Mouse (Mus musculus): ENCODE results near the gene Selenom.

Gene Selenom

DNA sequence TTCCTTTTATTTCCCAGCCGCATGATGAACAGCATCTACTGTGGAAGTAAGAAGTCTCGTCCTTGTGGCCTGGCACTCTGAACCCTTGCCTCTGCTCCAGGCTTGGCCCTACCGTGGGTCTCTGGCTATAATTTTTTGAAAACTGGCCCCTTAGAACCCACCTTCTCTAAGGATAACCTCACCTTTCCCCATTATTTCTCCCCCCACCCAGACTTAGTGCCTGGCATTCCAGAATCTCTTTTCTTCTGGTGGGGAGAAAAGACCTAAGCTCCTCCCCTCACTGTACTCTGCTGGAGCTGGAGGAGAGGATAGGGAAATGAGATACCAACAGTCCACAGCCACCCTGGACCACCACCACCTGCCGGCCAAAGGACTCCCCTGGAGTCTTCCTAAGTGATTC is 732 bp downstream of the Selenom start:
- DNase-seq = no peak

DNA sequence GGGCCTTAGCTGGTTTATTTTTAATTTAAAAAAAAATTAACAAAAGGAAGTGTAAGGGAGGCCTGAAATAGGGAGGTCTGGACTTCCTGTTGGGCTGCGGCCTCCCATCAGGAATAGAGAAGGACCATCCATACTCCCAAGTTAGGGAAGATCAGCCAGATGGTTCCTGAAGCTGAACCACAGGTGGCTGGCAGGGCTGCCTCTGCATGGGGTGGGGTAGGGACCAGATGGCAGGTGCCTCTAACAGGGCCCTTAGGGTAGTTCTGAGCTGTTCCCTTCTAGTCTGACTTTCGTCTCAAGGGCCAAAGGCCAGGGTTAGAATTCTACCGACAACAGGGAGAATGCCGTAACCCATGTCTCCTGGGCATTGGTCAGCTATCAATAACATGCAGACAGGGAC is 1.2 kb downstream of the Selenom start:
- DNase-seq = peak; percentile 84 to 90

DNA sequence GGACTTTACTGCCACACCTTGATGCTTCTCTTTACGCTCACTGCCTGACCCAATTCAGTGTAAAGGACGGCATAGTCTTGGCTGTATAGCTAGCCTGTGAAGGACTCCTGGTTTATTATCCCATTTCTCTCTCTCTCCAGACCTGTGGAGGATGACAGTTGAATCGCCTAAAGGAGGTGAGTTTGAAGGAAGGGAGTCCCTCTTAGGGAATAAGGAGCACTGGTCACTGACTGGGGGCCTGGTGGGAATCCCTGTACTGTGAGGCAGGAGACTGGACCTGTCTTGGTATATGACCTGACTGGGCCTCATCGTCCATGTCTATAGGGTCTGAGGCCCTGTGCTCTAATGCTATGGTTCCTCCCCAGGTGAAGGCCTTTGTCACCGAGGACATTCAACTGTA is 1.6 kb downstream of the Selenom start:
- DNase-seq = no peak

DNA sequence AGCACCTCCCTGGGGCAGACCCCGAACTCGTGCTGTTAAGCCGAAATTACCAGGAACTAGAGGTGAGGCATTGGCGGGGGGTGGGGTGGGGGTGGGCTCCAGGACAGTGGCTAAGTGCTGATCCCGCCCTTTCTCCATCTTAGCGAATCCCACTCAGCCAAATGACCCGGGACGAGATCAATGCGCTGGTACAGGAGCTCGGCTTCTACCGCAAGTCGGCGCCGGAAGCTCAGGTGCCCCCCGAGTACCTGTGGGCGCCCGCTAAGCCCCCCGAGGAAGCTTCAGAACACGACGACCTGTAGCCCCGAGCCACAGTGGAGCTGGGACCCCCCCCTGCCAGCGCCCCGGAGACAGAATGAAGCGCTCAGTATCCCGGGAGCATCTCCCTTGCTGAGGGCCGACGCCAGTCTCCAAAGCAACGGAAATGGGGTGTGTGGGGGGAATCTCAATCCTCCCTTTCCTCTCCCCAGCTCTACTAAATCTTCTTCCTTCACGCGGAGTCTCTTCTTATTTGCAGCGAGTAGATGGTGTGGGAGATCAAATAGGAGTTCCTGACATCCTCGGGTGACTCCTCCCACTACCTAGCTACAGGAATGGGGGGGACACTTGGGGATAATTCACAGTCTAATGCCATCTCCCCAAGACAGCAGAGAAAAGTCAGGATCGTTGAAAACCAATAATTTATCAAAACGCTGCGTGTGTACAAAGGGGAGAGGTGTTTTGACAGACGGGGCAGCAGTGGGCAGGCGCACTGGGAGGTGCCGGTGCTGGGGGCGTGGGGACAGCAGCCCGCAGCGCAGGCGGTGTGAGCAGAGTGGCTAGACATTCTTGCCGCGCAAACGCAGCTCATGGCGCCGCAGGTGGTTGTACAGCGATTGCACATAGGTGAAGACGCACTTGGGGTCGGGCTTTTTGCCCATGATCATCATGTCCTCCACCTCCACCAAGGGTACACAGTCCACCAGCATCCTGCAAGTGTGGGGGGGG is 2.7 kb downstream of the Selenom start:
- DNase-seq = peak; percentile 62 to 67

DNA sequence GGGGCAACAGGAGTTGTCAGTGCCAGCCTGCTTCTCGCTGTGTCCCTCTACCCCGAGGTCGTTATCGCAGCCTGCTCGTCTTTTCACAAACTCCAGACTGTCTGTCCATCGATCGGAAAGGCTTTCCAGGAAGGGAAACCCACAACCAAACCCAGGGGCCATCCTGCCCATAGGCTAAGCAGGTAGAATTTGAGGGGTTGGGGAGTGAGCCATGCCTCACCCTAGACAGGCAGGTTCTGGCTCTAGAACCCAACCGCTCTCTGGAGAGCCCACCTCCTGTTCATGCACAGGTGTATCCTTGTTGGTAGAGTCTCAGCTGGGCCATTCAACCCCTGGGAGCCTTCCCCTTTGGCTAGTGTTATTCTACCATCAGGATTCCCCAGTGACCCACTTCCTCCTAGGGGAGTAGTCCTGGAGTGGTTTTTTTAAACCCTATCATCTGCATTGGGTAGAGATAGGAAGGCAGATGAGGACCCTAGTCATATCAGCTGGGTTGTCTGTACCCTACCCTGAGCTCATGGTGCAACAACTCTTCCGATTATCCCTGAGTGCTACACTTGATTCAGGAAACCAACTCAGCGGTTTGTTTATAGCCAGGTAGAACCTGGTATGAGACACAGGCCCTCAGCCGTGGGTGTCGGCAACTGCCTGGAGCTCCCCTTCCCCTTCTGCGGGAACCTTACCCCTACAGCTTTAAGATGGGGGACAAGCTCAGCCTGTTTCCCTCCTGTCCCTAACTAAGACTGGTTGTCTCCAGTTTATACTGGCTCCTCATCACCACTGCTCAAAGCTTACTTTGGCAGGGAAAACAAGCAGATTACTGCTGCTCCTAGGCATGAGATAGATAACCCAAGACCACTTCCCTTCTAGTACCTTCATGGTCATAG is 3.6 kb downstream of the Selenom start:
- DNase-seq = no peak

DNA sequence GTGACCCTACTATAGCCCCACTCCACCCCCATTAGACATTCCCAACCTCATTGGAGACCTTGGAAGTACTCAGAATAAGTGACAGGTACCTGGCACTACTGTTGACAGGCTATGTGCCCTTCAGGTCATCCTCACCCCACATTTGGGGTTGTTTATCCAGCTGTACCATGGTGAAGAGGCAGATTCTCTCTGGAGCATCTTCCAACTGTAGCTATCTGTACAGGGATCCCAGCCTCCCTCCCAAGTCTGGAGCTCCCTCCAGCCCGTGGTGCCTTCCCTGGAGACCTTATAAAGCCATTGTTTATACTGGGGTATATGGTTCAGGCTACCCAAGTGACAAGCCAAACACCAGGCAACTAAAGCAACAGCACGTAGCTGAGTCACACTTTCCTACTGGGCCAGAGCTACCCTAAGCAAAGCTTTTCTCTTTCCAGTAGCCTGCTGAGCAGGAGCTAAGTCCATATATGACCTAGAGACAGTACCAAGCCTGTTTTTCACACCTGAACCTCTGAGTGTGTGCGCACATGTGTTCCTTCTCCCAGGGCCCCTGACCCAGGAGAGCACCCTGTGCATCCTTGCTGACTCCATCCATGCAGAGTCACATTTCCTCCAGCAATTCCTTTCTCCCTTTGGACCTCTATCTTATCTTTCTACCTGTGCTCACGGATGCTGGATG is 4.7 kb downstream of the Selenom start:
- peak in 1 of 2 experiments; percentile 4 for DNase-seq

DNA sequence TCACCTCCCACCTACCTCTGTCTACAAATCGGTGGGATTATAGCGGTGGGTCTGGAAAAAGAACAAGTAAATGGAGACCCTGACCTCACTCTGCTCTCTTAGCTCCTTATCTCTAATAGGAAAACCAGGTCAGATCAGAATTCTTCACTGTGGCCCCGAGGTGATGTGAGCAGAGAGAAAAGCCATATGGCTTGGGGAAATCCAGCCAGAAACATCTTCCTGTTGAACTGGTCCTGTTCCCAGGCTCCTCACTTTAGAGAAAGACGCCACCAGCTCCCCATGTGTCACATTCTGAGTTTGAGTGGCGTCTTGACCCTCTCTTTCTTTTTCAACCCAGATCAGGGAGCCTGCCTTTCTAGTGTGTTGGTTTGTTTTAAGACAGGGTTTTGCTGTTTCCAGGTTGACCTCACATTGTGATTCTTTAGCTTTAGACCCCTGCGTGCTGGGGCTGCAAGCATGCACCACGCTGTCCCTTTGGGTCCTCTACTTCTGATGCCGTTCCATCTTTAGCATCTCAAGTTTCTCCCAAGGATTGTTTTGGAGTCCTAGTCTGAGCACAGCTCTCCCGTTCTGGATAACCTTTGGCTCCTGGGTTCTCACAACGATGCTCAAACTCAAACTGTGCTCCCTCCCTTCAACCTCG is 5.4 kb downstream of the Selenom start:
- peak in 1 of 2 experiments; percentile 55 for DNase-seq

DNA sequence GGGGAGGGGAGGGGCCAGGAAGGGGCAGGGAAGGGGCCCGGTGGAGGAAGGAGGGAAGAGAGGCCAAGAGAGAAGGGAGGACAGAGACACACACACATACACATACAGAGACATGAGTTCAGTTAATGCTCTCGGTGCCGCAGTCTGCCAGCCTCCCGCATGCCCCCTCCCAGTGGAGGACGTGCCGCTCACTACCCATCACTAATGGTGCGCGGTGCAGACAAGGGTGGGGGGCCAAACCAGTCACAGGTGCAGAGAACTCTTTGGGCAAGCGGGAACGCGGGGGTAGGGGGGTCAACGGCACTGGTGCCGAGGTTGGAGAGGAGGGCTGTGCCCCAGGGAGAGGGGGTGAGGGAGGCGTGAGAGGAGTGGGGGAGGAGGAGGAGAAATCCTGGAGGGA is 6.4 kb downstream of the Selenom start:
- DNase-seq = no peak

DNA sequence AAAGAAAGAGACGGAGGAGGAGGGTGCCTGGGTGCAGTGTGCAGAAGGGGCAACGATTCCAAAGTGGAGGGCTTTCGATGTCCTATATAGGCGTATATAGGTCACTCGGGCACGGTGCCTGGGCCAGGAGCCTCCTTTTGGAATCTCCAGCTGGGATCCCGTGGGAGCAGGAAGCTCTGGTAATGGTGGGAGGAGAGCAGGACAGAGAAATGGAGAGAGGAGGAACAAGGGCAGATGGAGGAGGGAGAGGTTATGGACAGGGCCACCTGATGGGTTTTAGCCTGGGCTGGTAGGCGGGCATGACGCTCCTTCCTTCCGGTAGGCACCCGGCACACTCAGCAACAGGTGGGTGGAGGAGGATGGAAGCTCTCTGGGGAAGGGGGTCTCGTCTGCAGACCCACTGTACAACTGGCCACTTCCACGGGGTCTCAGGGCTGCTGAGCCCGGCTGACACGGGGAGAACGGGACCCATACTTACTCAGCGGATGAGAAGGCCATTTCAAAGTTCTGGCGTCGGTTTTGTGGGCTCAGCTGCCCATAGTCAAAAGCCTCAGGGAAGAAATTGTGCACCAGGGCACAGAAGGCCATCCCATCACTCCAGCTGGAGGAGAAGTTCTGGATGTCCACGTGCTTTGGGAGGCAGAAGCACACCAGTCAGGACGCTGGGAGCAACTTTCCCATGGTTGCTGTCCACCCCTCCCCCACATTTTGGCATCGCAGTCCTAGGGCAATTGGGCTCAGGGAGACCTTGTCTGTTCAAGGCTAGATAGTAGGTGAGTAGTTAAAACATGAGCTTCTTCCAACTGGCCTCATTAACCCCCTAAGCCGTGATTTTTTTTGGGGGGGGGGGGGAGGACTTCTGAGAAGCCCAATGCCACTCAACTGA is 7.1 kb downstream of the Selenom start:
- peak in 1 of 2 experiments; percentile 42 for DNase-seq

DNA sequence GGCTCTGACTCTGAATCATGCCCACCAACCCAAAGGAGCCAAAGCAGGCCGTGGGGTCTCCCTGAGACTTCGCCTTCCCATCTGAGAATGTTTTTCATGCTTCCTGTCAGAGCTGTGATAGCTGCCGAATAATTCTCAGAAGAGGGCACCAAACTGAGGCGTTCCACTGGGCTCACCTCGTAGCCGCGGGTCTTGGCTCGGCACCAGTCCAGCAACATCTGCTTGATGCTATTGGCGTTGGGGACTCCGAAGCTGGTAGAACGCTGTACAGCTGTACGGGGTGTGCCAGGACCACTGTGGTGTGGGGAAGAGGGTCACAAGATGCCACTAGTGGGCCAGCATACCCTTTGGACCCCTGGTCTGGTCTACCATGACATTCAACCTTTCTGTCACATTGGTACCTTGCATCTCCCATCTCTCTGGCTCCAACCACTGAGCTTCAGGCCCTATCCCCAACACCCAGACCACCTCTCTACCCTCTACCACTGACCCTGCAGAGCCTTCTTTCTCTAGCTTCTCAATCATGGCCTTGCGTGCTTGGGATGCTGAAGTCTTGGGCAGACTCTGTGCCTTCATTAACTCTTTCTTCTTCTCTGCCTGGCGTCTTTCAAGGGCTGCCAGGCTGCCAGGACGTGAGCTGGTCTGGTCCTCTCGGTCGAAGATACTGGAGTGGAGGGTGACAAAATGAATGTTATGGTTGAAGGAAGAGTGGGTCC is 8.0 kb downstream of the Selenom start:
- DNase-seq = peak in 1 of 2 experiments; percentile 19

DNA sequence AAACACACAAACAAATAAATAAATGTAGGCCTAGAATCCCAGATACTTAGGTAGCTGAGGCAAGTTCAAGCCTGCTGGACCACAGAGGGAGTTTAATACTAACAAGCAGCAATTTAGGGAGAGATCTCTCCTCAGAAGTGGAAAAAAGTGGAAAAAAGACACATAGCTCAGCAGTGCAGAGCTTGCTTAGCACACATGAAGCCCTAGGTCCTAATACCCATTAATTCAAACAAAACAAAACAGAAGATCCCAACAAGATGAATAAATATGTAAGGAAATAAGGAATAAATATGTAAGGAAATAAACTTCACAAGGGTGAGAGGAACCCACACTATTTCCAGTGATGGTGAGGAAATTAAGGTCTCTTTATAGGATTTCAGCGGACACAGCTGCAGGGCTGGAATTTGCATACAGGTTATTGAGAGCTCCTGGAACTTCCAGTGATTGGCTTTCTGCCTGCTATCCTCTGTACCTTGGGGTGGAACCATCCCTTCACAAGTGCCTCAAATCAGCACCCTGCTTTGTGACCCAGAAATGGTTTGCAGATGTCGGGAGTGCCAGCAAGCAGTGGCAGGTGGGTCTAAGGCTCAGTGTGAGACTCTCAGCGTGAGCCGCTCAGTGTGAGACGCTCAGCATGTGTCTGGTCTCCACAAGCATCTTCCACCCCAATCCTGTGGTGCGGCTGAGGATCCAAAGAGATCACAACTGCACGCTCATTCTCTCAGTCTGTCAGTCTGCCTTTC is 9.5 kb downstream of the Selenom start:
- DNase-seq = no peak

DNA sequence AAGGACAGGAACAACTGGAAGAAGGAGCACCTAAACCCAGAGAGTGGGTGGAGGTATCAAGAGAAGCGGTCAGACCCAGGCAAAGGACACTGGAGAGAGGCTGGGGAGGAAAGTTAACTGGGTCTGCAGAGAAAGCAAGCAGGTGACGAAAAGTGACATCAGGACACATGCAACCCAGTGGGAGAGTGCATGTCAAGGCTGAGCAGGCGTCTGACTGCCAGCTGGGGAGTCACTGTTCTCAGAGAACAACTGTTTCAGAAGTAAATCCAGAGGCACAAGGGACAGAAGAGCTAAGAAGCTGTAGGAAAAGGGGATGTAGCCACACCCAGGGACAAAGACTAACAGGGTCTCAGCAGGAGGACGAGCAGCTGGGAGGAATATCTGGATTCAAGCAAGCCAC is 11.1 kb downstream of the Selenom start:
- DNase-seq = no peak

DNA sequence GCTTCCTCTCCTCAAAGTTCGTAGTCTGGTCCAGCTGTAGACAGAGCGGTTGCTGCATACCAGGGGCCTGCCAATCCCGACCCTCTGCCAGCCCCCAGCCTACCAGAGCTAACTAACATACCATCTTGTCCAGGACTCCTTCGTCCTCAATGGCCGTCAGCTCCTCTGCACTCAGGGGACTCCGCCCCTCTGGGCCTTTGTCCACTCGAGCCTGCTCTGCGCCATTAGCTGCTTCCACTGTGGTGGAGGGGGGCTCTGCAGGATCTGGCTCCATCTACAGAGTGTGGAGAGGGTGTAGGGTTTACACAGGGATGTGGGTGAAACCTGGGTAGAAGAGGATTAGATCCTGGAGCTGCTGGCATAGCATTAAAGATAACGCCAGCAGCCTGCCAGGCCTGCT is 11.7 kb downstream of the Selenom start:
- DNase-seq = peak in 1 of 2 experiments; percentile 57

DNA sequence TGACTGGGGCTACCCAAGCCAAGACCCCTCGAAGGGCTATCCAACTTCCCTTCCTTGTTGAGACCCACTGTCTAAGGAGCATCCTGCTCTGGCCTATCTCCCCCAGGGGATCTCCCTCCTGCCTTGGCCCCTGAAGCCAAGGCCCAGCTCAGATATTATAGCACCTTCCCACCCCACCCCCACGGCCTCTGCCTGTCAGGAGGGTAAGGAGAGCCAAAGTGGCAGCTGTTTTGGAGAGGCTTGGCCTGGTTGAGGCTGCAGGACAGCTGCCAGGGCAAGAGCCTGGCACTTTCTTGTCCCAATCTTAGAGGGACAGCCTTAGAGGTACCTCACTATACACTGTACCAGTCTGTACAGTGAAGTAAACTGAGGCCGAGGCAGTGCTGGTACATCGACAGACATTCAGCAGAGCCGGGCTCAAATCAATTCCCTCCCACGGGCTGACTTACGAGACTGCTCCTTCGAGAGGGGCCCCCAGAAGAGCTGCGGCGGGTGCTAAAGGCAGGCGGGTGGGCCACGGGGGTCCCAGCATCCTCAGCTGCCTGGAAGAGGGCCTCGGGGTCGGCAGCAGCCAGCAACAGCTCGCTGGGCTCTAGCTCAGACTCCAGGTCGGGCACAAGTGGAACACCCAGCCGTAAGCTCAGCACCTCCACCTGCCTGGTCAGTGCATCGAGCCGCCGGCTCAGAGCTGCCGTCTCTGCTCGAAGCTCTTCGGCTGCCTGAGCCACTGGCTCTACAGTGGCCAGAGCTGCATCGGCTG is 12.7 kb downstream of the Selenom start:
- DNase-seq = peak; percentile 81 to 86

DNA sequence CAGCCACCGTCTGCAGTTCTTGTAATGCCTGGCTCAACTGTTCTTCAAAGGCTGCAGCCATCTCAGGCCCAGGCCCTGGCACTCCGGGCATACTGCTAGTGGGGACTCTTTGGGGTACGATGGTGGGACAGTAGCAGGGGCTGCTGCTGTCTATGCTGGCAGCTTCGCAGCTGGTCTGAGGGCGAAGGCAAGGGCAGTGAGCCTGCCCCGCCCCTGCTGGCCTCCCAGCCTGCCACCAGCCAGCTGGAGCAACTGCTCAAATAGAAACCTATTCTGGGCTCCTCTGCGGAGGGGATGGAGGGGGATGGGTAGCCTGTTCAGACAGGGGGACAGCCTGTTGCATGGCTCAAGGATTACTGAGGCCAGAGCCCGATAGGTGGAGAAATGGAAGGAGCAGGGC is 13.3 kb downstream of the Selenom start:
- peak; percentile 73 to 80 for DNase-seq

DNA sequence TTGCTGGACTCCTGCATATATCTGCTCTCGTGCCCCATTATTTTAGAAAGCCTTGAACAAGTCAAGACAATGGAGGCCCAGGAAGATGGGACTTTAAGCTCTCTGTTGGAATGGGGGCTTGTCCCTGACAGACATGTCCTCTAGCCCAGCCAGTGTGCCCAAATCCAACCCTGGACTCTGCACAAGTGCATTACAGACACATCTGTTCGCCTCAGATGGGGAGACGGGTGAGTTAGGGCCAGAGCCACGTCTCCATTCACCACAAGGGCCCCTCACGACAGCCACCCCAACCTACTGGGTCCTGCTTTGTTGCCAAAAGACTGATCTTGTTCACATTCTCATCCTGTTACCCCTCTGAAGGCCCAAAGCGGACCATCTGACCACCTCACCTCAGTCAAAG is 13.7 kb downstream of the Selenom start:
- DNase-seq = no peak

DNA sequence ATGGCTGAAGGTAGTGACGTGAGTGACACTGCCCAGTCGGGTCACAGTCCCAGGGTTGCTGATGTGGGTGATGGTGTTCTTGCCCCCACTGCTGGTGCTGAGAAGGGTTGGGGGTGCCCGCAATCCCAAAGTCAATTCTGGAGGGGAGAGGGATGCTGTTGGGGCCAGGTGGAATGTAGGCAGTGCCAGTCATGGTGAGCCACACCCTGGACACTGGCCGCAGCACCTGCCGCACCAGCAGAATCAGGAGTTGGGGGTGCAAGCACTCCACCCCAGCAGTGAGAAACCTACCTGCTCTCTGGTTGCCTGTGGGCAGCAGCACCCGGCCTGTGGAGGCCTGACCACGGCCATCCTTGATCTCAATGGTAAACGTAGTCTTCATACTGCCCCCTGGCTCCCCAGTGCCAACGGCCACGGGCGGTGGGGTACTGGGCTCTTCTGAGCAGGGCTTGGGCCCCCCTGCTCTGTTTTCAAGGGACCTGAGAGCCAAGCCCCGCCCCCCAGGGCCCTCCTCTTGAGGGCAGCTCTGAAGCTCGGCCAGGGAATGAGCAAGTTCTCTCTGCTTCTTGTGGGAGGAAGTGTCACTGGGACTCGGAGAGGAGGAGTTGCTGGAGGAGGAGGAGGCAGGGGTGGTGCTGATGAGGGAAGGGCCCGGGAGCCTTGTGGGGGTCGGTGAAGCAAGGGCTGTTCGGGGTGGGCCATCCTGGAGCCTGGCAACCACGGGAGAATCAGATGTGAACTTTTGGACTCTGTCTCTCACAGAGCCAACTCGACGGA is 15.2 kb downstream of the Selenom start:
- DNase-seq = peak; percentile 35 to 50

DNA sequence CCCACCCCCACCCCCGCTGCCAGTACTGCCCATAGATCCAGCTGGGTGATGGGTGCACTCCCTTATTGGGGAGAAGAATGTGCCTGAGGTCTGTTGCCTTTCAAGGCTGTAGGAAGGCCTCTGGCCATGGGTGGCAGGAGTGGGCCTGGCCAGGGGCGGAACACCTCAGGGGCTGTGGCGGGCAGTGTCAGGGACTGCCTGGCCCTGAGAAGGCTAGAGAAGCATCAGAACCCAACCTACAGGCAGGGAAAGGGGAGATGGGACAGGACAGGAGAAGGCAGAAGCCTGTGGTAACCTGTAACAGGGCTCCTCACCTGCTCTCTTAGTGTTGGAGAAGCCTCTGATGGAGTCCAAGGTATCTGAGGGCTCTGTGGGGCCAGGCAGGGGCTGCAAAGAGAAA is 16.2 kb downstream of the Selenom start:
- no peak for DNase-seq
